Mouse (Mus musculus) heart, adult 8-10 months (tissue): Measurements from ENCODE around the gene Gdpd2. TPM values are rescaled to one million over a fixed set of nuclear protein-coding genes. Genes with fewer than 3 reads are reported as not detected.
A peak's percentile ranks its signal among the peaks of the same experiment; 100 is the strongest.

Source experiments
- DNase-seq: peaks from one replicate; pipeline ENCODE4 v3.0.0; 2022; ENCODE audit warnings: low spot score
- total RNA-seq, 4 experiments: library from RNA; stranded (reverse); gene quantifications; 2 replicates each; pipeline ENCODE4 v1.2.4; 2022

Gdpd2 gene
- not detected for total RNA-seq

- no peak for DNase-seq
Observed at GRCm38 (mm10) chrX:100729665-100730188, at the start of gene Gdpd2. Gene Gdpd2 (plus strand): TSS chrX:100729873.

- DNase-seq = no peak
Observed at GRCm38 (mm10) chrX:100686527-100686926, 43.1 kb upstream of the Gdpd2 start.

GRCm38 (mm10) chrX:100687360-100688032, 42.2 kb upstream of the Gdpd2 start:
- DNase-seq = no peak

- no peak for DNase-seq
Observed at GRCm38 (mm10) chrX:100688033-100688370, 41.7 kb upstream of the Gdpd2 start.

GRCm38 (mm10) chrX:100696776-100697175, 32.9 kb upstream of the Gdpd2 start:
- DNase-seq = no peak

- no peak for DNase-seq
Observed at GRCm38 (mm10) chrX:100708032-100708431, 21.6 kb upstream of the Gdpd2 start.

GRCm38 (mm10) chrX:100716173-100716572, 13.5 kb upstream of the Gdpd2 start:
- DNase-seq = no peak

- peak; percentile 26 for DNase-seq
Observed at GRCm38 (mm10) chrX:100728947-100729346, 726 bp upstream of the Gdpd2 start.

- no peak for DNase-seq
Observed at GRCm38 (mm10) chrX:100730266-100730665, 593 bp downstream of the Gdpd2 start.

- DNase-seq = no peak
Observed at GRCm38 (mm10) chrX:100734359-100734758, 4.7 kb downstream of the Gdpd2 start.

GRCm38 (mm10) chrX:100738918-100739317, 9.2 kb downstream of the Gdpd2 start:
- DNase-seq = peak; percentile 53

GRCm38 (mm10) chrX:100739443-100739842, 9.8 kb downstream of the Gdpd2 start:
- no peak for DNase-seq

GRCm38 (mm10) chrX:100740785-100741184, 11.1 kb downstream of the Gdpd2 start:
- peak; percentile 53 for DNase-seq

GRCm38 (mm10) chrX:100741940-100742339, 12.3 kb downstream of the Gdpd2 start:
- peak; percentile 41 for DNase-seq

- no peak for DNase-seq
Observed at GRCm38 (mm10) chrX:100765855-100766254, 36.2 kb downstream of the Gdpd2 start.

GRCm38 (mm10) chrX:100767181-100767884, 37.7 kb downstream of the Gdpd2 start, which contains the start of gene Dlg3:
Gene Dlg3 (plus strand): TSS chrX:100767722.
- DNase-seq = peak; percentile 7

GRCm38 (mm10) chrX:100767885-100768626, 38.4 kb downstream of the Gdpd2 start:
- DNase-seq = no peak

- DNase-seq = no peak
Observed at GRCm38 (mm10) chrX:100769281-100769680, 39.6 kb downstream of the Gdpd2 start.

- DNase-seq = peak; percentile 63
Observed at GRCm38 (mm10) chrX:100774341-100774811, 44.7 kb downstream of the Gdpd2 start.

GRCm38 (mm10) chrX:100775405-100775804, 45.7 kb downstream of the Gdpd2 start:
- DNase-seq = no peak

- peak; percentile 37 for DNase-seq
Observed at GRCm38 (mm10) chrX:100776494-100776893, 46.8 kb downstream of the Gdpd2 start.
